13 mouse cellular contexts compared by ENCODE assay signal in genomic region chr11:54776367-54776701, GRCm38 (mm10). TPM values are rescaled to one million over a fixed set of nuclear protein-coding genes. Genes with fewer than 3 reads are reported as not detected.
DNase-seq lines count a peak whose midpoint lies in the region; ATAC-seq and TF ChIP-seq lines count a peak whose summit lies in the region.
"Had no signal": no experiment of that assay in that cellular context is flagged by ENCODE, and none has a peak within 500 bp of the region (broad histone marks: within the 10 kb centered on the region; RNA-seq: fewer than 3 reads in every experiment).

No protein-coding gene starts in this region.

- peaks cover 10 to 60% of the 10 kb centered on the region in 2 experiments for H3K4me1 ChIP-seq in heart, embryonic 14.5 days (ENCODE audit: control insufficient read depth in 2 of 2, insufficient read depth in 2 of 2, low read length in 2 of 2)
- H3K4me1 ChIP-seq in heart, embryonic 10.5 days = peaks cover 56% of the 10 kb centered on the region
- peaks cover 51% of the 10 kb centered on the region for H3K4me1 ChIP-seq in liver, embryonic 12.5 days
- H3K4me1 ChIP-seq in cortical plate, adult 2 months (ENCODE audit: control insufficient read depth, insufficient read depth, low read length) = peaks cover 21% of the 10 kb centered on the region

- ATAC-seq in heart, embryonic 14.5 days (ENCODE audit: insufficient number of reproducible peaks, insufficient read depth, low FRiP score, low read depth) = no peak
- ATAC-seq in liver, embryonic 12.5 days = no peak

- peaks cover 100% of the 10 kb centered on the region for H3K79me2 ChIP-seq in macrophage (ENCODE audit: inconsistent target)

- H3K36me3 ChIP-seq in heart, embryonic 14.5 days (ENCODE audit: control insufficient read depth, insufficient read depth, low read length) = no peaks in the 10 kb centered on the region
- H3K36me3 ChIP-seq in heart, embryonic 10.5 days = no peaks in the 10 kb centered on the region
- no peaks in the 10 kb centered on the region for H3K36me3 ChIP-seq in liver, embryonic 12.5 days
- H3K36me3 ChIP-seq in macrophage (ENCODE audit: inconsistent target) = no peaks in the 10 kb centered on the region
- H3K36me3 ChIP-seq: kidney, embryonic 15.5 days had no signal

- no peak for TF ChIP-seq POLR2A in cortical plate, adult 2 months (IDR thresholded peaks at IDR 0.05; ENCODE audit: extremely low read depth, insufficient read depth, low read length)

- H3K27ac ChIP-seq in heart, embryonic 14.5 days (replicated peaks in 1 of 2; ENCODE audit: control insufficient read depth in 1 of 2, insufficient read depth in 1 of 2, low read depth in 2 of 2, low read length in 2 of 2) = peak overlapping the region; percentile 75 to 76
- H3K27ac ChIP-seq in heart, embryonic 10.5 days = no peak overlapping the region
- H3K27ac ChIP-seq in liver, embryonic 12.5 days = peak overlapping the region; percentile 20; the same call in 1 of the 2 replicates
- H3K27ac ChIP-seq in cortical plate, adult 2 months (ENCODE audit: insufficient read depth, low read length) = peak overlapping the region; percentile 97
- peak overlapping the region; percentile 50 for H3K27ac ChIP-seq in macrophage
- H3K27ac ChIP-seq: forebrain, embryonic 12.5 days had no signal

- no peaks in the 10 kb centered on the region for H3K27me3 ChIP-seq in heart, embryonic 14.5 days (ENCODE audit: control insufficient read depth, insufficient read depth, low read length)
- no peaks in the 10 kb centered on the region for H3K27me3 ChIP-seq in heart, embryonic 10.5 days (ENCODE audit: insufficient read depth, poor library complexity, severe bottlenecking)
- no peaks in the 10 kb centered on the region for H3K27me3 ChIP-seq in liver, embryonic 12.5 days (replicated peaks)
- H3K27me3 ChIP-seq: forebrain, embryonic 12.5 days; kidney, embryonic 15.5 days; megakaryocyte, embryonic 14.5 days had no signal

- DNase-seq in heart, embryonic 10.5 days (ENCODE audit: low spot score) = no peak
- no peak for DNase-seq in liver
- DNase-seq in Muller cell, postnatal 12 days (ENCODE audit: inconsistent ontology term) = no peak
- no peak for DNase-seq in kidney, postnatal 25 days
- DNase-seq: adrenal gland, postnatal 25 days; cerebellum, adult 18-20 months had no signal

- no peak for TF ChIP-seq CTCF in cortical plate, adult 2 months (IDR thresholded peaks at IDR 0.05; ENCODE audit: extremely low read depth, insufficient read depth, low read length)

- H3K9me3 ChIP-seq in heart, embryonic 14.5 days (ENCODE audit: control insufficient read depth, low read length) = no peaks in the 10 kb centered on the region
- H3K9me3 ChIP-seq in heart, embryonic 10.5 days = no peaks in the 10 kb centered on the region
- no peaks in the 10 kb centered on the region for H3K9me3 ChIP-seq in liver, embryonic 12.5 days (replicated peaks)
- H3K9me3 ChIP-seq: forebrain, embryonic 12.5 days; kidney, embryonic 15.5 days; megakaryocyte, embryonic 14.5 days had no signal

- H3K4me2 ChIP-seq in heart, embryonic 14.5 days (ENCODE audit: low read length) = peak overlapping the region; percentile 44; the same call in 1 of the 2 replicates
- H3K4me2 ChIP-seq in liver, embryonic 12.5 days = peak overlapping the region; percentile 48; the same call in 1 of the 2 replicates
- H3K4me2 ChIP-seq: forebrain, embryonic 12.5 days; kidney, embryonic 15.5 days had no signal

- WGBS in heart, embryonic 14.5 days = 29% methylated on average over 2 of the region's 2 CpGs
- WGBS in heart, embryonic 10.5 days = 61% methylated on average over 2 of the region's 2 CpGs
- WGBS in liver, embryonic 12.5 days (ENCODE audit: insufficient replicate concordance) = 59% methylated on average over 2 of the region's 2 CpGs
- 74% methylated on average over 2 of the region's 2 CpGs for WGBS in macrophage (ENCODE audit: missing documents)

- H3K4me3 ChIP-seq in heart, embryonic 14.5 days (ENCODE audit: control insufficient read depth in 1 of 2, insufficient read depth in 1 of 2, low read depth in 1 of 2, low read length in 2 of 2) = no peak overlapping the region
- H3K4me3 ChIP-seq in heart, embryonic 10.5 days = no peak overlapping the region
- no peak overlapping the region for H3K4me3 ChIP-seq in liver, embryonic 12.5 days
- H3K4me3 ChIP-seq in cortical plate, adult 2 months (ENCODE audit: insufficient read depth, low read length) = no peak overlapping the region
- no peak overlapping the region for H3K4me3 ChIP-seq in macrophage (ENCODE audit: inconsistent target)
- H3K4me3 ChIP-seq: forebrain, embryonic 12.5 days; kidney, embryonic 15.5 days had no signal

- H3K9ac ChIP-seq in heart, embryonic 14.5 days (ENCODE audit: low read length) = no peak overlapping the region
- H3K9ac ChIP-seq in liver, embryonic 12.5 days = no peak overlapping the region
- H3K9ac ChIP-seq: forebrain, embryonic 12.5 days; kidney, embryonic 15.5 days had no signal

RNA-seq across cellular contexts. Expression of gene Cdc42se2, which starts 11.1 kb away (rescaled TPM):
- 64.6 and 65.1 TPM in 2 replicates for polyA plus RNA-seq in heart, embryonic 14.5 days (2014; fragmentation: Nextera tagmentation; extraction: Ambion mirVana)
- 77.6 and 84.8 TPM in 2 replicates for polyA plus RNA-seq in heart, embryonic 10.5 days (2016; fragmentation: Nextera tagmentation; extraction: Ambion mirVana)
- polyA plus RNA-seq in liver, embryonic 12.5 days (2016; fragmentation: Nextera tagmentation; extraction: Ambion mirVana) = 28.0 and 28.5 TPM in 2 replicates
- 137 and 140 TPM in 2 replicates for polyA plus RNA-seq in cortical plate, adult 2 months (2012; rRNA removed)
- total RNA-seq in macrophage (2018; cell fraction: chromatin; rRNA removed) = 100 to 1,000 TPM in 4 of 26 experiments, 10 to 100 TPM in 22; 50.1 to 117 (median 79.7) TPM
- 100 to 1,000 TPM; 114 to 154 (median 137) TPM for total RNA-seq in macrophage (2018; cell fraction: cytosol; rRNA removed)
- total RNA-seq in macrophage (2018; cell fraction: nucleus; rRNA removed) = 100 to 1,000 TPM in 19 of 26 experiments, 10 to 100 TPM in 7; 83.4 to 166 (median 117) TPM
- 72.7 to 141 TPM (median 127 TPM) in 3 replicates for polyA plus RNA-seq in macrophage (2018)
